Mouse (Mus musculus) stomach, adult 2 months (tissue): ENCODE results near the gene Extl2. TPM values are rescaled to one million over a fixed set of nuclear protein-coding genes. Genes with fewer than 3 reads are reported as not detected.

Source experiments
- polyA plus RNA-seq: library from polyadenylated mRNA; depleted of rRNA; stranded (reverse); fragments of >200 nt; gene quantifications from 2 replicates; pipeline ENCODE4 v1.2.3, GENCODE M21; 2012; rRNA removed

Gene Extl2
- polyA plus RNA-seq, result 3.8 and 5.7 TPM in 2 replicates

GRCm38 (mm10) chr3:116006978-116007940 lies at the start of gene Extl2, which contains the start of gene Slc30a7:
Gene Extl2, plus strand, starts transcription at chr3:116007462.
Gene Slc30a7, minus strand, starts transcription at chr3:116007406.

Other genes starting within 250 kb of the Extl2 start
- 0.49 and 0.59 TPM in 2 replicates for gene Dph5, start 119.6 kb upstream of the Extl2 start, polyA plus RNA-seq
- 4.5 and 5.2 TPM in 2 replicates for gene Slc30a7, start 56 bp upstream of the Extl2 start, polyA plus RNA-seq
- 0.13 and 0.80 TPM in 2 replicates for gene Vcam1, start 122.2 kb downstream of the Extl2 start, polyA plus RNA-seq
- 0.36 and 0.37 TPM in 2 replicates for gene Gpr88, start 246.0 kb downstream of the Extl2 start, polyA plus RNA-seq